Mouse (Mus musculus) midbrain, embryonic 12.5 days (tissue): ENCODE measurements around the gene Tmub1. TPM values are rescaled to one million over a fixed set of nuclear protein-coding genes. Genes with fewer than 3 reads are reported as not detected.

ENCODE experiments used
- ATAC-seq: fragments of 200-750 bp; cut with Nextera tagmentation; 2 replicates; pipeline ENCODE4 v1.8.0; 2017; ENCODE audit warnings: low read depth, moderate TSS enrichment, moderate library complexity; ENCODE audit not compliant: low FRiP score
- H3K27ac ChIP-seq: fragments of 300-500 bp; sonication (generic); replicated peaks from 2 replicates; pipeline ENCODE4 v1.5.1; 2016; ENCODE audit warnings: mild to moderate bottlenecking
- H3K27me3 ChIP-seq: fragments of 300-500 bp; sonication (generic); 2 replicates; pipeline ENCODE4 v1.6.1; 2016; ENCODE audit warnings: mild to moderate bottlenecking
- H3K36me3 ChIP-seq: fragments of 300-500 bp; sonication (generic); 2 replicates; pipeline ENCODE4 v1.6.1; 2016
- H3K4me1 ChIP-seq: fragments of 300-500 bp; sonication (generic); 2 replicates; pipeline ENCODE4 v1.6.1; 2016
- H3K4me2 ChIP-seq: fragments of 300-500 bp; sonication (generic); replicated peaks from 2 replicates; pipeline ENCODE4 v1.6.1; 2016; ENCODE audit warnings: mild to moderate bottlenecking, moderate library complexity
- H3K4me3 ChIP-seq: fragments of 300-500 bp; sonication (generic); 2 replicates; pipeline ENCODE4 v1.5.1; 2016; ENCODE audit warnings: mild to moderate bottlenecking
- H3K9ac ChIP-seq: fragments of 300-500 bp; sonication (generic); replicated peaks from 2 replicates; pipeline ENCODE4 v1.6.1; 2016; ENCODE audit warnings: mild to moderate bottlenecking, moderate library complexity
- H3K9me3 ChIP-seq: fragments of 300-500 bp; sonication (generic); 2 replicates; pipeline ENCODE4 v1.6.1; 2016; ENCODE audit warnings: mild to moderate bottlenecking
- WGBS: fragments of 180-500 bp; shearing (Covaris S2); methylation state at CpG from one replicate; pipeline ENCODE4 v1.1.7; 2016; 5-methylcytosine and 5-hydroxymethylcytosine counted together
- polyA plus RNA-seq: library from polyadenylated mRNA; unstranded; fragments of >200 nt; fragmentation: Nextera tagmentation; extraction: Ambion mirVana; gene quantifications from 2 replicates; pipeline ENCODE4 v1.2.1, GENCODE M21; 2016

Gene Tmub1
- polyA plus RNA-seq, 1 experiment from 2014 or later: 35.4 TPM

- H3K36me3 ChIP-seq: peaks cover 26% of the 10 kb centered on the region
- no peak for ATAC-seq
- H3K27me3 ChIP-seq: peaks cover 4% of the 10 kb centered on the region; the same call in 1 of the 2 replicates
- 87% methylated on average over 10 of the region's 10 CpGs for WGBS
- H3K9ac ChIP-seq: no peak overlapping the region
- H3K4me2 ChIP-seq: no peak overlapping the region
- no peaks in the 10 kb centered on the region for H3K9me3 ChIP-seq
- no peak overlapping the region for H3K27ac ChIP-seq
- peaks cover 15% of the 10 kb centered on the region for H3K4me1 ChIP-seq
- no peak overlapping the region for H3K4me3 ChIP-seq
Observed at GRCm38 (mm10) chr5:24417587-24417986, 30.1 kb downstream of the Tmub1 start.

- Histone ChIP-seq H3K4me2 (0 out of 2 replicates have a peak overlapping the region, but pooled peaks have one; percentile 7), H3K27ac (no peak overlapping the region), H3K4me1 (peaks cover 9% of the 10 kb centered on the region; the same call in 1 of the 2 replicates), H3K4me3 (no peak overlapping the region), H3K27me3 (peaks cover 4% of the 10 kb centered on the region; the same call in 1 of the 2 replicates), H3K36me3 (peaks cover 23% of the 10 kb centered on the region), H3K9me3 (no peaks in the 10 kb centered on the region), H3K9ac (no peak overlapping the region; the same call in 1 of the 2 replicates)
- ATAC-seq: peak; percentile 62
- 3% methylated on average over 21 of the region's 21 CpGs for WGBS
Observed at GRCm38 (mm10) chr5:24416222-24416736, 31.4 kb downstream of the Tmub1 start.

DNA sequence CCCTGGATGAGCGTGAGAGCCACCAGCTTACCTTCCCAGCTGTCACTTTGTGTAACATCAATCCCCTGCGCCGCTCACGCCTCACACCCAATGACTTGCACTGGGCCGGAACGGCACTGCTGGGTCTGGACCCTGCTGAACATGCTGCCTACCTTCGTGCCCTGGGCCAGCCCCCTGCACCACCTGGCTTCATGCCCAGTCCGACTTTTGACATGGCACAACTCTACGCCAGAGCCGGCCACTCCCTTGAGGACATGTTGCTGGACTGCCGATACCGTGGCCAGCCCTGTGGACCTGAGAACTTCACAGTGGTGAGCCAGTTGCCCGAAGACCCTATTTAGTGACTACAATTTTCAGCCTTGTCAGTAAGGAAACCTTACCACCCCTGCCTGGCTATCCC, 33.7 kb downstream of the Tmub1 start:
- Histone ChIP-seq H3K4me3 (no peak overlapping the region), H3K27ac (no peak overlapping the region), H3K27me3 (peaks cover 4% of the 10 kb centered on the region), H3K9me3 (no peaks in the 10 kb centered on the region), H3K36me3 (0 out of 2 replicates have a peak, but pooled peaks cover 9% of the 10 kb centered on the region), H3K9ac (no peak overlapping the region), H3K4me2 (no peak overlapping the region), H3K4me1 (peaks cover 9% of the 10 kb centered on the region; the same call in 1 of the 2 replicates)
- ATAC-seq: no peak
- 87% methylated on average over 13 of the region's 13 CpGs for WGBS

DNA sequence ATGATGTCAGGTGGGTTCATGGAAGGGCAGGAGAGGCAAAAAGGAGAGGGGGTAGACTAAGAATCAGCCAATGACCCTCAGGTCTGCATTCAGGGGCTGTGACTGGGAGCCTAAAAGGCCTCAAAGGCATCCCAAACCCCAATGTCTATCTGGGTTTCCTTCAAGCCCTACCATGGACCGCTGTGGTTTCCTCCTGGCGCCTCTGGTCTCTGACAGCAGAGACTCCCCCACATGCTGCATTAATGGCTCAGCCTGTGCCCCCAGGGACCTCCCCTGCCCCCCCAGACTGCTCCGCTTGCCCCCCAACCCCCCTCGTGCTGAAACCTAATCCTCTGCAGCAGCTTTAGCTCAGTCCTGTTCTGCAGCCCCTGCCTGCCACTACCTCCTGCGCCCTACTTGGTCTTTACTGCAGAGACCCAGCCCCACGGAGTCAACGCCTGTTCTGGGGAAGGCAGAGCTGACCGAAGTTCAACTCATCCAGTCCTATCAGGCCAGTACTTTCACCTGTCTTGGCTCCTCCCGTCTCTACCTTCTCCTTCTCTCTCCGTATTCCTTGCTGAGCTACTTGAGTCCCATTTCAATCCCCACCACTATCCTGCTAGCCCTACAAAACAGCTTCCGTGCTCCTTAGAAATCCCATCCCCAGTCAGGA, 34.5 kb downstream of the Tmub1 start, which contains the start of gene Asic3:
Gene Asic3, plus strand, starts transcription at position 351 of the 652 bp plus-strand sequence.
- Histone ChIP-seq H3K27me3 (peaks cover 4% of the 10 kb centered on the region), H3K4me2 (no peak within 1 kb of the TSS), H3K9ac (no peak within 1 kb of the TSS), H3K4me3 (no peak within 1 kb of the TSS), H3K36me3 (0 out of 2 replicates have a peak, but pooled peaks cover 4% of the 10 kb centered on the region), H3K4me1 (peaks cover 9% of the 10 kb centered on the region; the same call in 1 of the 2 replicates), H3K9me3 (no peaks in the 10 kb centered on the region), H3K27ac (no peak within 1 kb of the TSS)
- WGBS: 51% methylated on average over 11 of the region's 11 CpGs
- no peak for ATAC-seq

GRCm38 (mm10) chr5:24412063-24412462, 35.6 kb downstream of the Tmub1 start:
- no peaks in the 10 kb centered on the region for H3K9me3 ChIP-seq
- WGBS: 94% methylated on average over 2 of the region's 2 CpGs
- peaks cover 13% of the 10 kb centered on the region; the same call in 1 of the 2 replicates for H3K36me3 ChIP-seq
- no peak overlapping the region for H3K4me2 ChIP-seq
- peaks cover 4% of the 10 kb centered on the region for H3K27me3 ChIP-seq
- no peak overlapping the region for H3K9ac ChIP-seq
- peaks cover 9% of the 10 kb centered on the region; the same call in 1 of the 2 replicates for H3K4me1 ChIP-seq
- H3K4me3 ChIP-seq: no peak overlapping the region
- no peak for ATAC-seq
- no peak overlapping the region for H3K27ac ChIP-seq

- no peak for ATAC-seq
- no peak overlapping the region for H3K4me2 ChIP-seq
- no peak overlapping the region for H3K27ac ChIP-seq
- peaks cover 34% of the 10 kb centered on the region for H3K36me3 ChIP-seq
- H3K4me1 ChIP-seq: no peaks in the 10 kb centered on the region
- H3K4me3 ChIP-seq: no peak overlapping the region
- H3K9me3 ChIP-seq: no peaks in the 10 kb centered on the region
- no peak overlapping the region for H3K9ac ChIP-seq
- peaks cover 4% of the 10 kb centered on the region for H3K27me3 ChIP-seq
- WGBS: 67% methylated on average over 2 of the region's 2 CpGs
Observed at GRCm38 (mm10) chr5:24409466-24409865, 38.2 kb downstream of the Tmub1 start.

DNA sequence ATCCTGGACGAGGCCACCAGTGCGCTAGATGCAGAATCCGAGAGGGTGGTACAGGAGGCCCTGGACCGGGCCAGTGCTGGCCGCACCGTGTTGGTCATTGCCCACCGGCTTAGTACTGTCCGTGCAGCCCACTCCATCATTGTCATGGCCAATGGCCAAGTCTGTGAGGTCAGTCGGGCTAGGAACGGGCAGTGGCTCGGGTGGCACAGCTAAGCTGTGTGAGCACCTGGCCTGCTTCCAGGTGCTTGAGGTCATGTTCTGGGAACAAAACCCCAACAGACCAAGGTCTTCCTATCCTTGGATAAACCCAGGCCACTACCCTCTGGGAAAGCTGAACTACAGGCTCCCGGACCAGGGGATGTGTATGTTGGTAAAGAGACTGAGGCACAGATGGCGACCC, 39.0 kb downstream of the Tmub1 start:
- WGBS: 95% methylated on average over 13 of the region's 13 CpGs
- H3K36me3 ChIP-seq: peaks cover 39% of the 10 kb centered on the region
- H3K9ac ChIP-seq: no peak overlapping the region
- no peak for ATAC-seq
- H3K4me3 ChIP-seq: no peak overlapping the region
- no peak overlapping the region for H3K4me2 ChIP-seq
- no peak overlapping the region for H3K27ac ChIP-seq
- no peaks in the 10 kb centered on the region; the same call in none of the 2 replicates for H3K27me3 ChIP-seq
- H3K4me1 ChIP-seq: no peaks in the 10 kb centered on the region
- H3K9me3 ChIP-seq: no peaks in the 10 kb centered on the region

DNA sequence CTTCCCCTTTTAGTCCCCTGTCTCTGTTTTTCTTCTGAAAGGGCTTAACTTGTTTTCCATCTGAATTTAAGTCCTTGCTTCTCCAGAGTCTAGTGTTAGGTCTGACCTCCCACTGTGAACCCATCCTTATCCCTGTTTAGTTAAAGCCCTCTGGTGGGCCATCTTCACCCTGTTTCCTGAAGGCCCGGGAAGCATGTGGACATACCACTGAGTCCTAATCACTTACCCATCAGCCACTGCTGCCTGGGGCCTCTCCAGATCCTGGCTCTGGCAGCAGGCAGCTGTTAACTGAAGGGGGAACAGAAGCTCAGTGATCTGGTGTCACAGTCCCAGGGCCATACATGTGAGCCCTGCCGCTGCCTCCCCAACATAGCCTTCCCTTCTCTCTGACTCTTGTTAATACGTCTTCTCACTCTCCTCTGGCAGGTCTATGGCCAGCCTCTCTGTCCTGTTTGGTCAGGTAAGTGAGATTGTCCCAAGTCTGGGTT, 42.2 kb downstream of the Tmub1 start:
- Histone ChIP-seq H3K36me3 (peaks cover 66% of the 10 kb centered on the region), H3K27ac (no peak overlapping the region), H3K9ac (no peak overlapping the region), H3K27me3 (no peaks in the 10 kb centered on the region; the same call in 1 of the 2 replicates), H3K9me3 (no peaks in the 10 kb centered on the region), H3K4me2 (no peak overlapping the region), H3K4me3 (no peak overlapping the region), H3K4me1 (no peaks in the 10 kb centered on the region)
- ATAC-seq: no peak
- 68% methylated on average over 3 of the region's 3 CpGs for WGBS

DNA sequence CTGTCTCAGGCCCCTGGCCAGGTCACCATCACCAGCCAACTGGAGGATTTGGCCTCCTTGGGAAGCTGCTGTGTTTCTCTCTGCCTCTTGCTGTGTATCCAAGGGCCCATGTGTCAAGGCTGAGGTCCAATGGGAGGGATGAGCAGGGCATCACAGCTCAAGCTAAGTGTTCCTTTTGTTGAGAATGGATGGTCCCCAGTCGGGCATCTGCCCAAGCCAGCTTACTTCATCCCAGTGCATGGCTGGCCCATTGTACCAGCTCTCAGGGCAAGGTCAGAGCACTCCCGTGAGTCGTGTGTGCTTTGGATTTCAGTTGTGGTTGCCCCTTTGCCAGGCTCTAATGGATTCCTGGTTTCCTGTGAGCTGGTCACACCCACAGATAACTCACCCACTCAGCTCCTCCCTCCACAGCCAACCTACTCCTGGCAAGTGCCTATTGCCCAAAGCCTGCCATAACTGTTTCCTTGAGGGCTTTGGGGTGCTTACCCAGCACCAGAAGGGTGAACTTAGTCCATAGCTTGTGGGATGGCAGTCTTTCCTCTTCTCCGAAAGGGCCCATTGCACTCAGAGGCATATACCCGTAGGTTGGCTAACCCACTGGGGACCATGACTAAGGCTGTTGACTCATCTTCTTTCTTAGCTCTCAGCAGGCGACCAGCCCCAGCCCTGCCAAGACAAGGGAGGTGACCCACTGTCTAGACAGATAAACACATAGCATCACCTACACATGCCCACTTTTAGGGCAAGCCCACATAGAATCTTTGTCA, 42.9 kb downstream of the Tmub1 start:
- Histone ChIP-seq H3K9ac (no peak overlapping the region), H3K9me3 (no peaks in the 10 kb centered on the region), H3K36me3 (peaks cover 73% of the 10 kb centered on the region), H3K27me3 (no peaks in the 10 kb centered on the region), H3K27ac (no peak overlapping the region), H3K4me1 (no peaks in the 10 kb centered on the region), H3K4me3 (no peak overlapping the region), H3K4me2 (no peak overlapping the region)
- 75% methylated on average over 6 of the region's 6 CpGs for WGBS
- no peak for ATAC-seq

- Histone ChIP-seq H3K4me1 (no peaks in the 10 kb centered on the region), H3K4me2 (no peak overlapping the region), H3K4me3 (no peak overlapping the region), H3K36me3 (peaks cover 59% of the 10 kb centered on the region), H3K9ac (no peak overlapping the region), H3K27ac (no peak overlapping the region), H3K27me3 (no peaks in the 10 kb centered on the region), H3K9me3 (no peaks in the 10 kb centered on the region)
- 93% methylated on average over 9 of the region's 9 CpGs for WGBS
- 0 out of 2 replicates have a peak, but pooled peaks have one; percentile 30 for ATAC-seq
Observed at GRCm38 (mm10) chr5:24401969-24402368, 45.7 kb downstream of the Tmub1 start.

- Histone ChIP-seq H3K4me1 (no peaks in the 10 kb centered on the region), H3K36me3 (peaks cover 50% of the 10 kb centered on the region), H3K9ac (no peak overlapping the region), H3K27ac (no peak overlapping the region), H3K4me3 (no peak overlapping the region), H3K27me3 (no peaks in the 10 kb centered on the region), H3K4me2 (no peak overlapping the region), H3K9me3 (no peaks in the 10 kb centered on the region)
- WGBS: 94% methylated on average over 5 of the region's 5 CpGs
- no peak for ATAC-seq
Observed at GRCm38 (mm10) chr5:24400911-24401605, 46.6 kb downstream of the Tmub1 start.
